Mouse (Mus musculus): Measurements from ENCODE around the gene Upf3a. TPM values are rescaled to one million over a fixed set of nuclear protein-coding genes. Genes with fewer than 3 reads are reported as not detected.

Upf3a gene
- 35.0 and 53.0 TPM in 2 replicates for polyA plus RNA-seq (2012)

GRCm38 (mm10) chr8:13785250-13785763 lies at the start of gene Upf3a:
TSS of gene Upf3a (plus strand) at chr8:13785615.

GRCm38 (mm10) chr8:13756982-13757804 lies 28.2 kb upstream of the Upf3a start, which contains the start of gene Cdc16:
TSS of gene Cdc16 (plus strand) at chr8:13757676.

DNA sequence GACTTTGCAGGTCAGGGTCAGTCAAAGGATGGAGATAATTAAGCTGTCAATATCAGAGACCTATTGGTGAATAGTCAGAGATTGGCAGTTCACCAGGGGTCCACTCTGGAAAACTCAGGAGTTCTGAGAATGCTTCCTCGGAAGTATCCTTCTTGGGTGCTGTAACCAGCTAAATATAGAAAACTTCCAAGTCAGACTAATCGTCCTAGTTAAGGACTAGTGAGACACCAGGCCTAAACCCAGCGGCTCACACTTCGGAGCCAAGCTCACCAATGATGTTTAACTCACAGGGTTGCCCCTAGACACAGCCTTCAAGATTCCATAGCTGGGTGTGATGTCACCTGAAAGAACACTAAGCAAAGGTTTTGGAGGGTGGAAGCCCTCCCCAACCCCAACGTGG lies 52.9 kb downstream of the Upf3a start, which contains the start of gene AF366264:
AF366264 (minus strand) TSS at position 101 of the 400 bp plus-strand sequence.

Other genes starting within 250 kb of the Upf3a start
- gene 1700029H14Rik, start 223.2 kb upstream of the Upf3a start, polyA plus RNA-seq (2012) = 0.85 TPM in 1 of 2 replicates, not detected in the other
- gene Rasa3, start 108.0 kb upstream of the Upf3a start, polyA plus RNA-seq (2012) = 33.2 and 37.3 TPM in 2 replicates
- not detected in 2 replicates for gene Cfap97d2, start 79.7 kb upstream of the Upf3a start, polyA plus RNA-seq (2012)
- 17.5 and 18.4 TPM in 2 replicates for gene Cdc16, start 27.9 kb upstream of the Upf3a start, polyA plus RNA-seq (2012)
- 0.18 and 0.67 TPM in 2 replicates for gene AF366264, start 52.8 kb downstream of the Upf3a start, polyA plus RNA-seq (2012)
- gene Champ1, start 84.0 kb downstream of the Upf3a start, polyA plus RNA-seq (2012) = 7.2 and 7.4 TPM in 2 replicates
- 5.3 and 5.9 TPM in 2 replicates for gene Coprs, start 104.7 kb downstream of the Upf3a start, polyA plus RNA-seq (2012)